Mouse (Mus musculus) skeletal muscle tissue, adult 2 months (tissue): ENCODE results near the gene Lgr4.

Source experiments
- DNase-seq: peaks from one replicate; pipeline ENCODE4 v3.0.0-alpha.2; 2012; ENCODE audit warnings: low read depth, low spot score

The Lgr4 gene

DNA sequence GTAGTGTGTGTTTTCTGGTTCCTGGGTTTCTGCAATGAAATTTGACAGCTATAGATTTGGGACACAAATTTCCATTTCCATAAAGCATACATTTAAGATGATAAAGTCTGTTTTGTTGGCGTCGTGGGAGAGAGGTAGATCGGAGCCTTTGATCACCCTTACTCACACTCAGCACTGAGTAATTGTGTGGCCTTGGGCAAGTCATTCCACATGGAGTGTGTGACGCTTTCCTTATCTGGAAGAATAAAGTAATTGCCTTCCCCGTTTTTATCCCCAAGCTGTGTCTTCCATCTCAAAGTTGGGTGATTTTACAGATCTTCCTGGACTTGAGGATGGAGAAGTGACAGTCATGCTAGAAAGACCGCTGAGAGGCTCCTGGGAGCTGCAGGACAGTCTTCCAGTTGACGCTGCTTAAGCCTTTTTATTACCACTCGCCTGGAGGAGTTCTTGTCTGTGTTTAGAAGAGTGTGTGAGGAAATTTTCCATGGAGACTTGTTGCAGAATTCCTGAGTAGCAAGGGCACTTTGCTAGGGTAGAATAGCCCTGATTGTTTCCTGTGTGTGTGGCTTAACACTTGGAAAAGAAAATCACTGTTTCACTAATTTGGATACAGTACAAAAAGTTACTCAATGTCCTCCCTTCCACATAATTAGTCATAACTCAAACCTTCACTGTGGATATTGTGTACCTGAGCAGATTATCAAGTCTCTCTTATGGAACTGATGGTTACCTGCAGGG lies 4.0 kb downstream of the Lgr4 start:
- no peak for DNase-seq

DNA sequence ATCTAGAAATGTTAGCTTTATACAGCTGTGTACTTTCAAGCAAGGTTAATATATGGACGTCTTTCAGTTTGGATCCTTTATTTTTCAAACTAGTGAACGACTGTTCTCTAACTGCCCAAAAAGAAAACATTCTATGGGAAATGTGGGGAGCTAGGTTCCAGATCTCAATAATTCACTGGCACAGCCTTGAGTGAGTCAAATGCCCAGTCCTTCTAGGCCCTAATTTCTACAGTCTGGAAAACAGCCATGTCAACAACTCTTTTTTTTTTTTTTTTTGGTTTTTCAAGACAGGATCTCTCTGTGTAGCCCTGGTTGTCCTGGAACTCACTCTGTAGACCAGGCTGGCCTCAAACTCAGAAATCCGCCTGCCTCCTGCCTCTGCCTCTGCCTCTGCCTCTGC lies 4.9 kb downstream of the Lgr4 start:
- DNase-seq, result no peak

DNA sequence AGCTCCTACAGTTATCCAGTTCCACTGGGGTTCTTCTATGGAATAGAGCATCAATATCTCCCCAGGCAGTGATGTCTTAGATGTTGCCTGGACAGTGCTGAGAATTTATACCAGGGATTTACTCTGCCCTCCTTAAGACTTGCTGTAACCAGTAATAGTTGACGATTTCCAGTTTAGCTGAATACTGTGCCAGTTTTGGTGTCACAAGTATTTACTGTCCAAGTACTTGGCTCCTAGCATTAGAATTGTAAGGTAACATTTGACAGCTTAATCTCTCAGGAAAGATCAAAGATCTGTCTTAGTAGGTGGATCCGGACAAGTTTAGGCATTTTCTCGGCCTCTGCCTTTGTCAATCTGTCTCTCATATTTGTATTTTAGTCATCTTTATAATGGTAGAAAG lies 5.6 kb downstream of the Lgr4 start:
- DNase-seq, result no peak

DNA sequence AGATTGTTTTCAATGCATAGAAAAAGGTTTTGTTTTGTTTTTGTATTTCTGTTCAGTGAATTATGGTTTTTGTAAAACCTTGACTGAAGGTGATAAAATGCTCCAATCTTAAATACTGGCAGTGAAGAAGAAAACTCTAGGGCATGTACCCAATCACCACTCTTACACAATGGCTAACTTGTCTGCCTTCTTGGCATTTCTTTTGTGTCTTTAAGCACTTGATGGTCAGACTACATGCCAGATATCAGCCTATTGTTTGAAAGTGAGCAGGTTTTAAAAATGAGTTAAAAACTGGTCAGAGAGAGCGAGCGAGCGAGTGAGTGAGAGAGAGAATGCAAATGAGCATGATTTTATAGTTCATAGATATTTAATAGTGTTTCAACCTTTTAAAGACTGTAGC lies 6.5 kb downstream of the Lgr4 start:
- DNase-seq, result no peak

DNA sequence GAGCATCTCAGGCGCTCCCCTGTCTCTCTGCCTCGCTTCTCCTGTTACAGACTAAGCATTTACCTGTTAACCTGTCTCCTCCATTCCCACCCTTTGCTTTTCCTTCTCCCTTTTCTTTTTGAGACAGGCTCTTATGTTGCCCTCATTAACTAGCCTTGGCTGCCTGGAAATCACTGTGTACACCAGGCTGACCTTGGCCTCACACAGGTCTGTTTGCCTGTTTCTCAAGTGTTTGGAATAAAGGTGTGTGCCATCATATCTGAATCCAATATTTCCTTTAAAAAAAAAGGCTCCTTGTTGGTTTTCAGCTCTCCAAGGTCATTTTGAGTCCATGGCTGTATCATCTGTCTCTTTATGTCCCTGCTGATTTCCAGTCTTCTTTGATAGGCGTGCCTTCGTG lies 9.5 kb downstream of the Lgr4 start:
- DNase-seq, result no peak

DNA sequence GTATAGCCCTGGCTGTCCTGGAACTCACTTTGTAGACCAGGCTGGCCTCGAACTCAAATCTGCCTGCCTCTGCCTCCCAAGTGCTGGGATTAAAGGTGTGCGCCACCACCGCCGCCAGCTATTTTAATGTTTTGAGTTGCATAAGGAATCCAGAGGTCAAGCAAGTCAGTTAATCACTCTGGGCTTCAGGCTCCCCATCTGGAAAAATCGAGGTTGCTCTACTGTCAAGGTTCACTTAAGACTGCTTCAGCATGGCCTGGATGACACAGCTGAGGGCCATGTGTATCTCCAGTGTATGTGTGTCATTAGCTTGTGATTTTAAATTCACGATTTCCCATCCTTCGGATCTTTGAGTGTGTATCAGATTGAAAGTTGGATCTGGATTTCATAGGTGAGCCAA lies 10.0 kb downstream of the Lgr4 start:
- no peak for DNase-seq

DNA sequence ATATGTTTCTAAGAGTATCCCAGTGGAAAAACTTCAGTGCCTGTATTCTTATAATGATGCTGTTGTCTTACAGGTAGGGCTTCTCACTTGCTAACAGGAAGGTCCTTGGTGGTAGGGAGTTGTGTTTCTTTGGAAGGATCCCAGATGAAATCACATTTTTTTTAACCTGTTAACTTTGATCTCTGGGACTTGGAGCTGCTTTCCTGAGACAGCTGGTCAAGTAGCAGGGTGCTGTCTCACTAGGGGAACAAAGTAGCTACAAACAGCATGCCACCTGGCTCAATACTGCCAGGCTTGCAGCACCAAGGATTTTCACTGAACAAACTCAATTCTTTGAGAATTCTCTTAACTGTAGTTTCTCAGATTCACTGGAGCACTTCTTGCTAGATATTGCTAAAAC lies 10.4 kb downstream of the Lgr4 start:
- DNase-seq, result no peak

DNA sequence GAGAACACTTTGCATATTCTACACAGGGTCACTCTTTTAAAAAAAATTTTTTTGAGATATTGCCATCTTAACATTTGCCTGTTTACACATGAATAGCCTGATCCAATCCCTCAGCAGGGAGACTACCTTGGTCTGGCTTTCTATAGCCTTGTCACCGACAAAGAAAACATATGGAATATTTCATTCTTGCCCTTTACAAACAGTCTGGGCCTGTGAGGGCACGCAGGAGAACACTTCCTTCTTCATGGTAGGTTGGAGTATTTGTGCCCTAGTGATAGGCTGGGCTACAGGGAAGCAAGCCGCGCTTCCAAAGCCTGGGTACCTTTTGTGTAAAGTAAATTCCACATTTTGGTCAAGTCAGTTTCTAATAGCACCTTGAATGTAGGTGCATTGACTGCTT lies 11.3 kb downstream of the Lgr4 start:
- no peak for DNase-seq

DNA sequence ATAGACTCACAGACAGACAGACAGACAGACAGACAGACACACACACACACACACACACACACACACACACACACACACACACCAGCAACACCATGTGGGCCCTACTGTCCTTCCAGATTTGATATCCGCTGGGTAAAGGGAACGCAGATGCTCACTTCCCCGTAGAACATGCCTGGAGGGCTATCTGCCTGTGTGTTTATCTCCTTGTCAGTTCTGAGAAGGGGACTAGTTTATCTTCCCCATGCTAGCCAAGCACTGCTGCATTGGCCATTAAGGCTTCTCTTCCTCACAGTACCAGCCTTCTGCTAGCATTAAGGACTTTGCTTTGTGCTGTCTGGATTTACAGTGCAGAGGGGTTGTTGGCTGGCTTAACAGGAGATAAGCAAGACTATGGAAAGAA lies 11.8 kb downstream of the Lgr4 start:
- DNase-seq, result no peak

DNA sequence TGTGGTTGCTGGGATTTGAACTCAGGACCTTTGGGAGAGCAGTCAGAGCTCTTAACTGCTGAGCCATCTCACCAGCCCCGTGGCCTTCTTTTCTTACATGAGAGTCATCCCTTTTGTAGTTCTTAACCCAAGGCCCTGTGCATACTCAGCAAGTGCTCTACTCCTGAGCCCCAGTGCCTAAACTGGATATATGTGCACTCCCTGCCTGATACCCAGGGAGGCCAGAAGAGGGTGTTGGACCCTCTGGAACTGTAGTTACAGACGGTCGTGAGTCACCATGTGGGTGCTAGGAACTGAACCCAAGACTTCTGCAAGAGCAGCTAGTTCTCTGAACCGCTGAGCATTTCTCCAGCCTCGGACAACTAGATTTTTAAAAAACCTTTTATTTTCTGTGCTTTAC lies 12.9 kb downstream of the Lgr4 start:
- DNase-seq, result no peak

DNA sequence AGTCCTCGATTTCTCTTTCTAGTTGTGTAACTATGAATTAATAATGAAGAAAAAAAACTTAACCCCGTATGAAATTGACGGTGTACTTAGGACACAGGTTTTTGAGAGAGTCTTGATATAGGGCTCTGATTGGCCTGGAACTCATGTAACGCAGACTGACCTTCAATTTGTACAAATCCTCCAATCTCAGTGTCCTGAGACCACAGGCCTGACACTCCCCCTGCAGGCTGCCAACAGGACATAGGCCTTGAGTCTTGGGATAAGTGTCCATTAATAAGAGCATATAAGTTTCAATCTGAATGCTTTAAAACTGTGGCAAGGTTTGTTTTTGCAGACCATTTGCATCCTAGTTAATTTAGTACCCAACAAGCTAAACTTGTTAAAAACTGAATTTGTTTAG lies 13.3 kb downstream of the Lgr4 start:
- no peak for DNase-seq

DNA sequence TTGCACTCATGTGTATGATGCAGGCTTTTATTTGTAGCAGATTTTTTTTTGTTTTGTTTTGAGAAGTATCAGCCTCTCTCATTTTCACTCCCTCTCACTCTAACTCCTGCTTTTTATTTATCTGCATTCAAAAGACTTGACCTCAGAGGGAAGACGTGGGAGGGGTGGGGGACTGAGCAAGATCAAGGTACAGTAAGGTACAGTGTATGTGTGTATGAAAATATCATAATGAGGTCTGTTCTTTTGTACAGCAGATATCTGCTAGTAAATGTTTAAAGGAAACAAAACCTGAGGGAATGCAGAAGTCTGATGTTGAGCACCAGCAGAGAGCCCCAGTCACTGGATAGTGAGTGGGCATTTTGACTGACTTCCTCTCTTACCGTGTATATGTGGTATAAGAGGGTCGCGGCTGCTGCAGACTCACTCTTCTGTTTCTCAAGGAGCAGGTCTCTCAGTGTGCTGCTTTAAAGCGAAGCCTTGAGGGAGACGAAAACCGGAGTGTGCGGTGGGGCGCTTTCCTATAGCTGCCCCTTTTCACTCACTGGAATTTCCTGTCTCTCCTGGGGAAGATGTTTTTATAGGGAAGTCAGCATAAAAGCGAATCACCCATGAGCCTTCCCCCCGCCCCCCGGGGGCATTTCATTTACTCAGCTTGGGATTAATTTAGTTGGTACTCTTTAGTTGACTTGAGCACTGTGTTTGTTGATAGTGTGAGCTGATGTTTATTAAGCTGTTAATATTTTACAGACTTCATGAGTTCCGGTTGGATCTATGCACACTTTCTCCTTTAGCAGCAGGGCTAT lies 14.7 kb downstream of the Lgr4 start:
- DNase-seq, result no peak

DNA sequence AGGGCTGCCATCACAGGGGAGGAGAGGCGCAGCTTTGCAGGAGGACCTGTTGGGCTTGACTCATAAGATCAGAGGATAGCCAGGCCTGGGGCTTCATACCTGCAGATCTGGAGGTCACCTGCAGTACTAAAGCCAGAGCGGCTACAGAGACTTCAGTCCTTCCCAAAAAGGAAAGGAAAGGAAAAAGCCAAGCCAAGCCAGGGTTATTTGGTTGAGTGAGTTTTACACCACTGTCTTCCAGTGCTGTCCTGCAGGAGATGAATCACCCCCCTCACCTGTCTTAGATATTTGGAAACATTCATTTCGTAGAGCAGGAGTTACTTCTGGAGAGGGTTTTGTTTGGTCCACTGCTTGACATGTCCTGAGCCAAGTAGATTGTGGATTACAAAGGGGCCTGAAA lies 15.7 kb downstream of the Lgr4 start:
- DNase-seq, result no peak

DNA sequence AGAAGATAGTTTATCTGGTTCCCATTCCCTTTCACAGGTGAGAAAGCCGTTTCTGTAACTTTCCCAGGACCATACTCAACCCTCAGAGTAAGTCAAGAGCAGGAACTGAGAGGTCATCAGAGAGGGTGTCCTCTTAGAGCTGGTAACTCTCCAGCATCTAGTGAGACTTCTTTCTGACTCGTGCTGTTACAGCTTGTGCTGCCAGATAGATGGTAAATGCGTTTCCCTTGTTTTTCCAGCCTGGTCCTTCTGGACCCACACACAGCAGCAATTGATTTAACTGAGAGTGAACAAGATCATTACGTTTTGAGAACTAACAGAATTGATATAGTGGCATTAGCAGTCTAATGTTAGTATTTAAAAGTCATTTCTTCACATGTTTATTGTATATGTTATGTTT lies 16.6 kb downstream of the Lgr4 start:
- no peak for DNase-seq

DNA sequence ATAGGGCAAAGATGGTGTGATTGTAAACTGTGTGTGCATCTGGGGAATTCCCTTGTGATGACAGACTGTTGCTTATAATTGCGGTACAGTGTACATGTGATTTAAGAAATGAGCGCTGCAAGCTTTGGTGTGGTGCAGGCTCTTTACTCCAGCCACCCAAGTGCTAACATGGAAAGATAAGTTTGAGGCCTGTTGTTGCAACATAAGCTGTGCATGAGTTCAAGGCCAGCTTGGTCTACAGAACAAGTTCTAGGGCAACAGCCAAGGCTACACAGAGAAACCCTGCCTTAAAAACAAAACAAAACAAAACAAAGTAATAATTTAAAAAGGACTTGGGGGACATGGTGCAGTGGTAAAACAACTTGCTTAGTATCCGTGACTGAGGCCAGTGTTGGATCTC lies 17.7 kb downstream of the Lgr4 start:
- no peak for DNase-seq

DNA sequence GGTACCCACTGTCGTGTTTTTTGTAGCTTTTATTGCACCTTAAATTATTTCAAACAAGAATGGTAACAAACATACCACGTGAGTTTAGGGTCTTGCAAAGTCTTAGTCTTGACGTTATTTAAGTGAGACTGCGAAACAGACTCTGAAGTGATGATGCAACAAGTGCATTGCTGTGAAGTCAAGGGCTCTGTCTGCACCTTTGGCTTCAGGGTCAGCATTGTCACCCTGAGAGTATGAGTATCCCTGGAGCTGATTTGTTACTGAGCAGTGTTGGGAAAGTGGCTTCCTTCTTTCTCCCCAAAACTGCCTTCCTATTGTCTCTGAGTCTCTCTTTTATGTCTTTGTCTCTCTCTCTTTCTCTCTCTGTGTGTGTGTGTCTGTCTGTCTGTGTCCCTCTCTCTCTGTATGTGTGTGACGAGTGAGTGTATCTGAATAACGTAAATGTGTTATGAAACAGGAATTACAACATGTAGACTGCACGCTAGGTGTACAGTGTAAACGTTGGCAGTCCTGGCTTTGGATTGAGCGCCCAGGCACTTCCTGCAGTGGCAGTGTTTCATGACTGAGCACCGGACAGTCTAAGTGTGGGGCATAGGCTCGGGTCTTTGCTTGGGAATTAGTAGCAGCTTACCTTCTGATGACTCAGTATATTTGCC lies 18.4 kb downstream of the Lgr4 start:
- no peak for DNase-seq

DNA sequence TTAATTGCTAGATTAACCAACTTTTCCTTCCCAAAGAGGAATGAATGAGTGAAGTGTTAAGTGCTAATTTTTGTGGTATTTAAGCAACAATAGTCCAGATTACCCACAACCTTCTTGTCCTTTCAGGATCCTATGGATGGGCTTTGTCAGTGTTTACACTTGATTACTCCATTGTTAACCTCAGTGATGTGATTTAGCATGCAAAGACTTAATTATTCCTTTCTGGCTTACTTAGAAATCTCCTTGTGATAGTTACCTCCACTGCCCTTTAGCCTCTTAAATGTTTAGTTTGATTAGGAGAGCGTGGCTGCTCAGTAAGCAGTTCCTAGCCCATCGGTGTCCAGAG lies 18.9 kb downstream of the Lgr4 start:
- DNase-seq, result no peak

DNA sequence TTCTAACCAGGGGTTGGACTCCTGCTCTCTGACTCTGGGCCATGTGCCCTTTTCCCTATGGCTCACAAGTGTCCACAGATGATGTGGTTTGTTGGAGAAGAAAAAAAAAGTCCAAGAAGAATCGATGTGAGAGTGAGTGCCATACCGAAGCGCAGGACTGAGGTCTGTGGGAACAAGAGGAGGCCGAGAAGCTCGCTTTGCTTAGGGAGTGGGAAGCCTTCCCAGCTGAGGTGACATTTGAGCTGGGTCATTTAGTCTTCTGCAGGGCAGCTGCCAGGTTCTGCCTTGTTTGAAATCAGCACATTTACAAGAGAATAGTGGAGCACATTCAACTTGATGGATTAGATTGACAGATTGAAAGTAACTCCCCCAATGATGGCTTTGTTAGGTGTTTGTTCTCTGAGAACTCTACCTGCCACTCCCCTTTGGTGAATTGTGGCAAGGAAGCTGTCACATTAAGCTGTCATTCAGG lies 24.6 kb downstream of the Lgr4 start:
- DNase-seq, result peak; percentile 60

DNA sequence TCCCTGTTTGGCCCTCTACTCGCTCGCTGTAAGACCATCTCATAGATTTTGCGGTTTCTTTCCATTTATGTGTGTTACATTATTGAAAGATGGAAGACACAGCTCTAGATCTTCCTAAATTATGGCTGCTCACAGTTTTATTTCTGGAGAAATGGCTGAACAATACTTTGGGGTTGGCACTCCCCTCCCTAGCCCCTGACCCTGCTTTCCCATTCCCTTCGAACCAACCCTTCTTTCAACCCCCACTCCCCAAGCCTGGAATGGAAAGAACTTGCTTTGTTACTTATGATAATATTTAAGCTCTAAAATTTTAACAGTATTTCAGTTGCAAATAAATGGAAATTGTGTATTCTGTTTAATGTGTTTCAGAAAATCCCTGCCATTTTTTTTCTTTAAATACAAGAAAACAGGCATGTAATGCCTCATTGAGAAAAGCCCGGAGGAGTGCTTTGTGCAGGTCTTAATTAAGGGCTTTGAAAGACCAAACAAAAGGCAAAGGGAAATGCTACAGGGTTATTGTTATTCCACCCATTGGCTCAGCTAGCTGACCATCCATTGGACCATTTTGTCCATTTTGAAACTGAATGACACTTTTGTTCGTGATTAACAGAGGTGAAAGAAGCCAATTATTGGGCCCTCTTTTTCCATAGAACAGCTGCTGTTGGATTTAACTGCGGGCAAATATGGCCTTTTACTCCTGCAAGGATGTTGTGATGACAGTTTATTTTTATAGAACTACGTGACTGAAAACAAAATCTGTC lies 25.5 kb downstream of the Lgr4 start:
- DNase-seq, result no peak

DNA sequence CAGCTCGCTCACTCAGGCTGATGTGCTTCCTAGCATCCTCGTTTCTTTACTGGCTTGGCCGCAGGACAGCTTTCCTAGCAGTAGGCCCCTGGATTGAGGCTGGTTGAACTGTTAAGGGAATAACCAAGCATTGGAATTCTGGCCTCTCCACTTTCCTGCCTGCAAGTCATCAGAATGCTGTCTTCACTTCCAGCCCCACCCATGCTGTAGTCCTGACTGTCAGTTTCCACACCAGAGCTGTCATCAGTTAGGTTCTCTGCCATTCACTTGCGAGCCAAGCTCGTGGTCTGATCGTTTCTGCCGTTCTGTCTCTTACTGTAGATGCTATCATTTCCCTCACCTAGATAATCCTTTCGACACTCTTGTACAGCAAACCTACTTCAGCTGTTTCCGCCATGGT lies 27.5 kb downstream of the Lgr4 start:
- DNase-seq, result no peak

DNA sequence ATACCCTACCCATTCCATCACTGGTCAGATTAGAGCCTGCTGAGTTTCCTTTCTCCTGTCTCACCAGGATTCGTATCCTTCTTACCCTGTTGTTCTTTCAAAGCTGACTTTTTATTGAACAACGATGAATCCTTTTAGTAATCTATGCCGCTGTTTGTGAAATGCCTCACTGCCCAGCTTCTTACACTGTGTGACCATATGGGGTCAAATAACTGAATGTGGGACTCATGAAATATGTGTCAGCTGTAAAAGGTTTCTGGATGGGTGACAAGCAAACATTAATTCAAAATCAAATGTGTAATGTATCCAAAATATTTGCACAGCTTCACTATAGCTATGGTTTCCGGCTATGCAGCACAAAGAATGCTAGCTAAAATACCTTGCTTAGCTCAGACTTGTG lies 28.1 kb downstream of the Lgr4 start:
- DNase-seq, result no peak

DNA sequence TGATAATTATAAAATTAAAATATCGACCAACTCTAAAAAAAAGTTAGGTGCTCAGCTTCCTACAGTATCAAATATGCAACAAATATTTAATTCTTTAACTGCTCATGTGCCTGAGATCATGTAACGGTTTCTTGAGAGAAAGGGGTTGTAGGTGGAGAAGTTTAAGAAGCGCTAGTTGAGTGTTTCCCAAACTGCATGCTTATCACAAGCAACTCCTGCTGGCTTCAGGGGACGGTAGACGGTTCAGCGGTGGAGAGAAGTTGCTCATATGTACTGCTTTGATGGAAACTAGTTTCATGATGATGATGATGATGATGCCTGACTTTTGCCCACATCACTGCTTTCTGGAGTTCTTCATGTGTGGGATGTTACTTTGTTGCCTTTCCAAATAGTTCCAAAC lies 29.0 kb downstream of the Lgr4 start:
- no peak for DNase-seq
